Mouse (Mus musculus): Measurements from ENCODE around the gene B3gnt2. TPM values are rescaled to one million over a fixed set of nuclear protein-coding genes. Genes with fewer than 3 reads are reported as not detected.
A peak's percentile ranks its signal among the peaks of the same experiment; 100 is the strongest.
"Not testable (repeated sequence)": the region's sequence is repeated elsewhere in the genome, so short reads cannot be mapped to it uniquely, and the experiment has no call there.

B3gnt2 gene
- polyA plus RNA-seq, 1 experiment from 2014 or later = 25.5 TPM

DNA sequence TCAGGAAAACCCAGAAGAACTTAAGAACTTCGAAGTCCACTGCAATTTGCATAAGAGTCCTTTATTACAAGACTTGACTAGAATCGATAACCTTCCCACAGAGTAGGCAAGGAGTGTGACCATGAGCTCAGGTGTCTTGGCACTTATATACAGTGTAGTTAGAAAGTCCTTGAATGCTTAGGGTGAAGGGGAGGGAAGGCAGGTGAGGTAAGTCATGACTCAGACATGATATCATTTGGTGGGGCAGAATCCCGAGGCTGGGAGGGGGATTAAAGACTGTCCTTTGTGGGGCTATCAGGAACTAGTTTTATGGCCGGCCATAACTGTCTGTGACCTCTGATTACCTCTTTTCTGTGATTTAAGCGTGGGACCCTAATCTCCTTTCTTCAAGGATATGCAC is 125.6 kb downstream of the B3gnt2 start:
- DNase-seq (ENCODE audit: low spot score) = not testable (repeated sequence)

DNA sequence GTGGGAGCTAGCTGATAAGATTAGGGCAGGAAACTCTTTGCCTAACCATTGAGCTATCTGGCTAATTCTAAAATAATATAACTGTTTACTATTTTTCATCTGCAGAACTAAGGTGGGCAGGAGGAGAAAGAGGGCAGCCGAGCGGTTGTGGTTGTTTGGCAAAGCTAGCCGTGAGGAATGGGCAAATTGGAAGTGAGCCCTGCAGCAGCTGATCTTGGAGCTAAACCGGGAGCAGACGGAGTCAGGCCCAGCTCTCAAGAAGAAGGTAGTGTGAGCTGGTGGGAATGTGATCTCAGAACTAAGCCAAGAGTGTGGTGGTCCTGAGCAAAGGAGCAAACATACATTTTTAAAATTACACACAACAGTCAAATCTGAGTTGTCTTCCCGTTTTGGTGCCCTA is 126.8 kb downstream of the B3gnt2 start:
- DNase-seq (ENCODE audit: low spot score) = no peak

DNA sequence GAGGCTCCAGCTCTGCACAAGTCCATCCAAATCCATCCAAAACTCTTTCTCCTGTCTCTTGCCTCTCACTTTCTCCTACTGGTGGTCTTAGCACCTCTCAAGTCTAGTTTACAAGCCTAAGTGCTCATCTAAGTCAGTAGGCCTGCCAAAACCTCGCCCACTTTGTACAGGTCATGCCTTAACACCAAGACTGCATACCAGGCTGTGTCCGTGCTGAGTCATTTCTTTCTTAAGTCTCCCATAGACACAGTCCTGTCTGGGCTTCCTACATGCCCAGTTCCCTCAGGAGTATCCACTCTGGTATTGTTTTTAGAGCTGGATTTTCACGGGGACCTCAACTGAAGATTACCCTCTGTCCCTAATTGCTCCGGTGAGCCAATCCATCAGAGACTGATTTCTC is 127.9 kb downstream of the B3gnt2 start:
- no peak for DNase-seq (ENCODE audit: low spot score)

DNA sequence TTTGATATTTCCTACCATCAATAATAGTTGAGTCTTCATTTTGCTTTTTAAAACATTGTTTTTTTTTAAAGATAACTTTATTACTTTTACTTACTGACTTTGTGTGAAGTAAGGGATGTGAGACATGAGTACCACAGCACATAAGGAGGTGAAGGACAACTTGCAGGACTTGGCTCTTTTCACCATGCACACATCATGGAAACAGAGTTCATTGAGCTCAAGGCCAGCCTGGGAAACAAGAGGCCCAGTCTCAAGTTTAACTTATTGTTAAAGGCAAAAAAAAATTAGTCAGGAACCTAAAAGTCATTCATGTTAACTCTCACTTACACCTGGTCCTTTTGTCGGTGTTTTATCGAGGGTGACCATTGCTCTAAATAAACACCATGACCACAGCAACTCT is 137.7 kb downstream of the B3gnt2 start:
- DNase-seq (ENCODE audit: low spot score) = no peak

DNA sequence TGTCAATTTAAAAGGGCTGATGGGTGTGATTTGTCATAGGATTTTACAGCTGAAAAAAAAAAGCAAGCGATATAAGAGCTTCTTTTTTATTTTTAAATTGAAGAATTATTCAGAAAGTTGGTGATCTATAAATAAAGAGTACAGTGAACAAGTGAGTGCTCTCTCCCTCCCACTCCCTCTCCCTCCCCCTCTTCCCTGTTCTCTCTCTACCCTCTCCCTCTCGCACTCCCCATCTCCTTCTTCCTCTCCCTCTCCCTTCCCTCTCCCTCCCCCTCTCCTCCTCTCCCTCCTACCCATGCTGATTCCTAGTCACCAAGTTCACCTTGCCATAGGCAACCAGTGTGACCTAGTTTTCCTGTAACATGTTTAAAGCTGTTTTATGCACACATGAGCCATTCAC is 140.7 kb downstream of the B3gnt2 start:
- no peak for DNase-seq (ENCODE audit: low spot score)

DNA sequence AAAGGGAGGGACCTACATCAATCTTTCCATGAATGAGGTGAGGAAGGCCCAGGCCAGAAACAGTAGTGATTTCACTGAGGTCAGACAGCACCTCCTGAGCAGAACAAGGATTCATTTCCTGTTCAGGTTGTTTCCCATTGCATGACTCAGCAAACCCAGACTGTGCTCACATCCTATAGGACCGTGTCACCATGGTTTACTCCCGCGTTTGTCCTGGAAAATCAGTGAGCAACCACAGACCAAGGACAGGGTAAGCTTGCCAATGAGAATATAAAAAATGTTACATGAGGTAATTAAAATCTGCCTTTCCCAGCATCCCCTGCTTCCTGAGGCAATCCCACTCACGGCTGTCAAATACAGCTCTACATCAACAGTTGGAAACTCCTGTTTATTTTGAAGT is 141.2 kb downstream of the B3gnt2 start:
- DNase-seq (ENCODE audit: low spot score) = no peak

DNA sequence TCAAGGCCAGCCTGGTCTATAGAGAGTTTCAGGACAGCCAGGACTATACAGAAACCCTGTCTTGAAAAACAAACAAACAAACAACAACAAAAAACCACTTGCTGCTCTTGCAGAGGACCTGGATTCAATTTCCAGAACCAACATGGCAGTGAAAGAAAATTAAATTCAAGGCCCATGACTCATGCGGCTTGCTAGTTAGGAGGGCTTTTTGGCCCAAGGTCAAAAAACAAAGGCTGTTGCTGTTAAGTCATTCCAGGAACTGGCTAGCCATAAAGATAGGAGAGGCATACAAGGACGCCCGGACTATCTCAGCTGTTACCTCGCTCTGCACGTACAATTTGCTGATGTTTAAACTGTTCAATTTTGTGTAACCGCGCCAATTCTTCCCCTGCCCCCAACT is 142.7 kb downstream of the B3gnt2 start:
- DNase-seq (ENCODE audit: low spot score) = no peak

DNA sequence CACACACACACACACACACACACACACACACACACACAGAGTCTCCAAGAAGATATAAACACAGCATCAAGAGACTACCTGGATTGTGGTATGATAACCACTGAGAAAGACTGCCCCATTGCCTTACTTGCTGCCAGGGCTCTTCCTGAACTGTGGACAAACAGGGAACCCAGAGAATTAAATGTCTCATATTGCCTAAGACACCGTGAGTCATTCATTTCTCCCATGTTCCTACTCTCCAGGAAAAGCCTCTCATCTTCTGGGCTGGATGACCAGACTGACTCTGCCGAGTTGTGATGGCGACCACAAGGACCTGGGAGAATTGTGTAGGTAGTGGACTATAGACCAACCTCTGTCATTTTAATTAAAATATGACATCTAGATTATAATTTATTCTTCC is 149.4 kb downstream of the B3gnt2 start:
- no peak for DNase-seq (ENCODE audit: low spot score)

DNA sequence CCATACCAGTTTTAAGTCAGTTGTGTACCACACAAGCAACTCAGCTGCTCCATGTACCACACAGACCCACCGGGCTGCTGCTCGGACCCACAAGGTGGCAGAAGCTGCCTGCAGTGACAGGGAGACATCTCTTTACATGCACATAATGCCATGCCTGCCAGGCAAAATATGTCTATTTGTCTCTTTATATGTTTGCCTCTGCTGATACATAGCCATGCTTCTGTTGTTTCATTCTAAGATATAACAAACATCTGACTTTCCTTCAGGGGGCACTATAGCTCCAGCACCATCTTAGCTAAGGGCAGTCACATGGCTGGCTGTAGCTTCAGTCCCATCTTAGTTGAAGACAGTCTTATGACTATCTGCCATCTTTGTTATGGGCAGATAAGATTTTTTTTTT is 150.2 kb downstream of the B3gnt2 start:
- peak; percentile 80 for DNase-seq (ENCODE audit: low spot score)

Other genes starting within 250 kb of the B3gnt2 start
- gene Zrsr1, start 111.0 kb upstream of the B3gnt2 start, polyA plus RNA-seq (2015; fragmentation: Nextera tagmentation; extraction: Ambion mirVana) = 3.1 and 3.7 TPM in 2 replicates
- gene Gm28048, start 121.1 kb upstream of the B3gnt2 start, polyA plus RNA-seq (2015; fragmentation: Nextera tagmentation; extraction: Ambion mirVana) = 41.2 and 44.0 TPM in 2 replicates
- gene Commd1, start 121.4 kb upstream of the B3gnt2 start, polyA plus RNA-seq (2015; fragmentation: Nextera tagmentation; extraction: Ambion mirVana) = 265 and 303 TPM in 2 replicates
- 230 and 241 TPM in 2 replicates for gene Cct4, start 129.6 kb upstream of the B3gnt2 start, polyA plus RNA-seq (2015; fragmentation: Nextera tagmentation; extraction: Ambion mirVana)
- 1.3 and 2.0 TPM in 2 replicates for gene Fam161a, start 146.6 kb upstream of the B3gnt2 start, polyA plus RNA-seq (2015; fragmentation: Nextera tagmentation; extraction: Ambion mirVana)